ENCODE assay signal across 8 mouse cellular contexts in genomic region chr6:125330626-125331326, GRCm38 (mm10). TPM values are rescaled to one million over a fixed set of nuclear protein-coding genes. Genes with fewer than 3 reads are reported as not detected.
DNase-seq lines count a peak whose midpoint lies in the region; ATAC-seq and TF ChIP-seq lines count a peak whose summit lies in the region.

No protein-coding gene starts in this region.

- peak overlapping the region; percentile 82 for H3K27ac ChIP-seq in forebrain, embryonic 10.5 days
- peak overlapping the region; percentile 25; the same call in 1 of the 2 replicates for H3K27ac ChIP-seq in heart, embryonic 13.5 days (replicated peaks)
- peak overlapping the region; percentile 57 for H3K27ac ChIP-seq in kidney, postnatal 0 days
- H3K27ac ChIP-seq in liver, embryonic 11.5 days (ENCODE audit: low read depth, low read length): no peak overlapping the region
- peak overlapping the region; percentile 37 for H3K27ac ChIP-seq in stomach, postnatal 0 days (replicated peaks)

- peak overlapping the region; percentile 82 for H3K4me2 ChIP-seq in heart, embryonic 13.5 days
- peak overlapping the region; percentile 75 for H3K4me2 ChIP-seq in kidney, postnatal 0 days (ENCODE audit: low read length)
- peak overlapping the region; percentile 79 for H3K4me2 ChIP-seq in liver, embryonic 11.5 days
- H3K4me2 ChIP-seq in stomach, postnatal 0 days (replicated peaks; ENCODE audit: low read depth): peak overlapping the region; percentile 71

- TF ChIP-seq POLR2A in brain, embryonic 14.5 days (IDR thresholded peaks at IDR 0.05; ENCODE audit: borderline replicate concordance, extremely low read depth, insufficient read depth, insufficient read length, poor library complexity, severe bottlenecking): peak; percentile 55; the same call in 1 of the 2 replicates

- peak overlapping the region; percentile 84 for H3K9ac ChIP-seq in heart, embryonic 13.5 days
- H3K9ac ChIP-seq in kidney, postnatal 0 days (ENCODE audit: low read depth, low read length): peak overlapping the region; percentile 55
- H3K9ac ChIP-seq in liver, embryonic 11.5 days (ENCODE audit: low read depth, low read length): peak overlapping the region; percentile 62
- peak overlapping the region; percentile 66 for H3K9ac ChIP-seq in stomach, postnatal 0 days (ENCODE audit: low read length)

- H3K36me3 ChIP-seq in forebrain, embryonic 10.5 days (replicated peaks): no peaks in the 10 kb centered on the region
- H3K36me3 ChIP-seq in heart, embryonic 13.5 days: no peaks in the 10 kb centered on the region
- H3K36me3 ChIP-seq in kidney, postnatal 0 days (ENCODE audit: insufficient read depth, low read length): no peaks in the 10 kb centered on the region
- no peaks in the 10 kb centered on the region for H3K36me3 ChIP-seq in liver, embryonic 11.5 days (ENCODE audit: control insufficient read depth, insufficient read depth, low read length)
- H3K36me3 ChIP-seq in stomach, postnatal 0 days (ENCODE audit: control insufficient read depth, insufficient read depth, low read length): no peaks in the 10 kb centered on the region

- peak; percentile 65 for TF ChIP-seq EP300 in stomach, postnatal 0 days (optimal IDR thresholded peaks at IDR 0.05)

- peak; percentile 69; the same call in 1 of the 2 replicates for ATAC-seq in heart, embryonic 13.5 days (ENCODE audit: extremely low read depth, insufficient number of reproducible peaks, low FRiP score, low TSS enrichment)
- ATAC-seq in kidney, postnatal 0 days (replicated peaks; ENCODE audit: low FRiP score, low read depth): peak; percentile 85
- ATAC-seq in liver, embryonic 11.5 days (replicated peaks; ENCODE audit: low FRiP score): peak; percentile 80
- ATAC-seq in monocyte, adult 5-6 weeks (replicated peaks; ENCODE audit: insufficient number of reproducible peaks, low FRiP score, low TSS enrichment, poor library complexity, severe bottlenecking): 0 out of 2 replicates have a peak, but pooled peaks have one; percentile 11
- peak; percentile 92 for ATAC-seq in stomach, postnatal 0 days (ENCODE audit: low FRiP score, low TSS enrichment)

- peak overlapping the region; percentile 67 for H3K4me3 ChIP-seq in forebrain, embryonic 10.5 days
- H3K4me3 ChIP-seq in heart, embryonic 13.5 days: peak overlapping the region; percentile 63
- H3K4me3 ChIP-seq in kidney, postnatal 0 days (replicated peaks; ENCODE audit: low read depth, low read length): peak overlapping the region; percentile 39
- peak overlapping the region; percentile 52 for H3K4me3 ChIP-seq in liver, embryonic 11.5 days (ENCODE audit: low read depth, low read length)
- H3K4me3 ChIP-seq in stomach, postnatal 0 days (ENCODE audit: low read depth, low read length): peak overlapping the region; percentile 46

- H3K4me1 ChIP-seq in forebrain, embryonic 10.5 days: peaks cover 22% of the 10 kb centered on the region
- peaks cover 8% of the 10 kb centered on the region for H3K4me1 ChIP-seq in heart, embryonic 13.5 days
- H3K4me1 ChIP-seq in kidney, postnatal 0 days (replicated peaks; ENCODE audit: insufficient read depth, low read length): 0 out of 2 replicates have a peak, but pooled peaks cover 4% of the 10 kb centered on the region
- no peaks in the 10 kb centered on the region for H3K4me1 ChIP-seq in liver, embryonic 11.5 days (replicated peaks; ENCODE audit: control insufficient read depth, insufficient read depth, low read length)
- H3K4me1 ChIP-seq in stomach, postnatal 0 days (replicated peaks; ENCODE audit: control insufficient read depth, insufficient read depth): no peaks in the 10 kb centered on the region

- no peaks in the 10 kb centered on the region for H3K9me3 ChIP-seq in forebrain, embryonic 10.5 days
- no peaks in the 10 kb centered on the region for H3K9me3 ChIP-seq in heart, embryonic 13.5 days
- no peaks in the 10 kb centered on the region for H3K9me3 ChIP-seq in kidney, postnatal 0 days (replicated peaks; ENCODE audit: low read length)
- H3K9me3 ChIP-seq in liver, embryonic 11.5 days (ENCODE audit: control insufficient read depth, low read length): no peaks in the 10 kb centered on the region
- no peaks in the 10 kb centered on the region for H3K9me3 ChIP-seq in stomach, postnatal 0 days (ENCODE audit: control insufficient read depth, low read length)

- H3K27me3 ChIP-seq in forebrain, embryonic 10.5 days (ENCODE audit: poor library complexity, severe bottlenecking): peaks cover 11% of the 10 kb centered on the region
- no peaks in the 10 kb centered on the region for H3K27me3 ChIP-seq in heart, embryonic 13.5 days (replicated peaks)
- no peaks in the 10 kb centered on the region for H3K27me3 ChIP-seq in kidney, postnatal 0 days (ENCODE audit: insufficient read depth, low read length)
- H3K27me3 ChIP-seq in liver, embryonic 11.5 days (replicated peaks; ENCODE audit: control insufficient read depth, insufficient read depth, low read length): no peaks in the 10 kb centered on the region
- no peaks in the 10 kb centered on the region for H3K27me3 ChIP-seq in stomach, postnatal 0 days (ENCODE audit: control insufficient read depth, insufficient read depth, low read length)

- no peak for TF ChIP-seq CTCF in brain, embryonic 14.5 days (IDR thresholded peaks at IDR 0.05; ENCODE audit: borderline replicate concordance, extremely low read depth, insufficient read depth, insufficient read length)
- TF ChIP-seq CTCF in kidney, postnatal 0 days (IDR thresholded peaks at IDR 0.05; ENCODE audit: low read depth): no peak
- TF ChIP-seq CTCF in stomach, postnatal 0 days (IDR thresholded peaks at IDR 0.05; ENCODE audit: low read depth): peak; percentile 24; the same call in 1 of the 2 replicates

- peak; percentile 40 for DNase-seq in CD4-positive helper T cell, adult 2 months (ENCODE audit: low read depth, low spot score)
- DNase-seq in brain, embryonic 14.5 days (ENCODE audit: low read depth): peak; percentile 91
- DNase-seq in forebrain, embryonic 10.5 days (ENCODE audit: extremely low spot score, low spot score): peak; percentile 80
- DNase-seq in kidney, postnatal 0 days (ENCODE audit: low spot score): peak; percentile 96
- DNase-seq in liver, embryonic 11.5 days (ENCODE audit: low spot score): peak; percentile 79
- DNase-seq in stomach, postnatal 0 days (ENCODE audit: low spot score): peak; percentile 95

- under 1% methylated on average over 39 of the region's 39 CpGs for WGBS in forebrain, embryonic 10.5 days
- 1% methylated on average over 39 of the region's 39 CpGs for WGBS in heart, embryonic 13.5 days
- WGBS in kidney, postnatal 0 days: under 1% methylated on average over 39 of the region's 39 CpGs
- 1% methylated on average over 39 of the region's 39 CpGs for WGBS in liver, embryonic 11.5 days
- 1% methylated on average over 39 of the region's 39 CpGs for WGBS in stomach, postnatal 0 days

RNA-seq across cellular contexts. Expression of gene Scnn1a, which starts 10.3 kb away (rescaled TPM):
- 0.54 and 0.62 TPM in 2 replicates for polyA plus RNA-seq in brain, embryonic 14.5 days (2012; rRNA removed)
- polyA plus RNA-seq in forebrain, embryonic 10.5 days (2016; fragmentation: Nextera tagmentation; extraction: Ambion mirVana): 0.20 and 0.30 TPM in 2 replicates
- polyA plus RNA-seq in heart, embryonic 13.5 days (2015; fragmentation: Nextera tagmentation; extraction: Ambion mirVana): 0.63 and 0.69 TPM in 2 replicates
- 19.9 and 22.7 TPM in 2 replicates for polyA plus RNA-seq in kidney, postnatal 0 days (2015; fragmentation: Nextera tagmentation; extraction: Ambion mirVana)
- polyA plus RNA-seq in liver, embryonic 11.5 days (2014; fragmentation: Nextera tagmentation; extraction: Ambion mirVana): 0.55 and 0.74 TPM in 2 replicates
- 3.1 to 6.4 TPM (median 5.9 TPM) in 3 replicates for total RNA-seq in monocyte, adult 5-6 weeks (2017)
- polyA plus RNA-seq in stomach, postnatal 0 days (2015; fragmentation: Nextera tagmentation; extraction: Ambion mirVana): 18.5 and 20.6 TPM in 2 replicates

RNA-seq across cellular contexts. Expression of gene Ltbr, which starts 17.1 kb away (rescaled TPM):
- 14.2 and 20.7 TPM in 2 replicates for polyA plus RNA-seq in brain, embryonic 14.5 days (2012; rRNA removed)
- 16.1 and 17.2 TPM in 2 replicates for polyA plus RNA-seq in forebrain, embryonic 10.5 days (2016; fragmentation: Nextera tagmentation; extraction: Ambion mirVana)
- polyA plus RNA-seq in heart, embryonic 13.5 days (2015; fragmentation: Nextera tagmentation; extraction: Ambion mirVana): 42.9 and 43.5 TPM in 2 replicates
- polyA plus RNA-seq in kidney, postnatal 0 days (2015; fragmentation: Nextera tagmentation; extraction: Ambion mirVana): 69.8 and 71.6 TPM in 2 replicates
- polyA plus RNA-seq in liver, embryonic 11.5 days (2014; fragmentation: Nextera tagmentation; extraction: Ambion mirVana): 30.1 and 34.7 TPM in 2 replicates
- total RNA-seq in monocyte, adult 5-6 weeks (2017): 29.5 to 47.9 TPM (median 41.2 TPM) in 3 replicates
- 71.5 and 73.0 TPM in 2 replicates for polyA plus RNA-seq in stomach, postnatal 0 days (2015; fragmentation: Nextera tagmentation; extraction: Ambion mirVana)

RNA-seq across cellular contexts. Expression of gene Tnfrsf1a, which starts 18.4 kb away (rescaled TPM):
- 18.5 and 19.4 TPM in 2 replicates for polyA plus RNA-seq in brain, embryonic 14.5 days (2012; rRNA removed)
- polyA plus RNA-seq in forebrain, embryonic 10.5 days (2016; fragmentation: Nextera tagmentation; extraction: Ambion mirVana): 24.1 and 24.4 TPM in 2 replicates
- polyA plus RNA-seq in heart, embryonic 13.5 days (2015; fragmentation: Nextera tagmentation; extraction: Ambion mirVana): 39.0 and 43.8 TPM in 2 replicates
- polyA plus RNA-seq in kidney, postnatal 0 days (2015; fragmentation: Nextera tagmentation; extraction: Ambion mirVana): 77.9 and 80.4 TPM in 2 replicates
- 37.0 and 38.0 TPM in 2 replicates for polyA plus RNA-seq in liver, embryonic 11.5 days (2014; fragmentation: Nextera tagmentation; extraction: Ambion mirVana)
- total RNA-seq in monocyte, adult 5-6 weeks (2017): 101 to 111 TPM (median 103 TPM) in 3 replicates
- 75.3 and 77.7 TPM in 2 replicates for polyA plus RNA-seq in stomach, postnatal 0 days (2015; fragmentation: Nextera tagmentation; extraction: Ambion mirVana)

RNA-seq across cellular contexts. Expression of gene Tuba3a, which starts 44.9 kb away (rescaled TPM):
- polyA plus RNA-seq in brain, embryonic 14.5 days (2012; rRNA removed): not detected in 2 replicates
- 0.12 TPM in 1 of 2 replicates, not detected in the other for polyA plus RNA-seq in forebrain, embryonic 10.5 days (2016; fragmentation: Nextera tagmentation; extraction: Ambion mirVana)
- polyA plus RNA-seq in heart, embryonic 13.5 days (2015; fragmentation: Nextera tagmentation; extraction: Ambion mirVana): 0.16 TPM in 1 of 2 replicates, not detected in the other
- 0.17 TPM in 1 of 2 replicates, not detected in the other for polyA plus RNA-seq in kidney, postnatal 0 days (2015; fragmentation: Nextera tagmentation; extraction: Ambion mirVana)
- 0.12 TPM in 1 of 2 replicates, not detected in the other for polyA plus RNA-seq in liver, embryonic 11.5 days (2014; fragmentation: Nextera tagmentation; extraction: Ambion mirVana)
- 0.78 TPM in 1 of 3 replicates, not detected in the others for total RNA-seq in monocyte, adult 5-6 weeks (2017)
- polyA plus RNA-seq in stomach, postnatal 0 days (2015; fragmentation: Nextera tagmentation; extraction: Ambion mirVana): 0.08 and 0.15 TPM in 2 replicates

RNA-seq across cellular contexts. Expression of gene Plekhg6, which starts 49.8 kb away (rescaled TPM):
- 0.13 and 0.23 TPM in 2 replicates for polyA plus RNA-seq in brain, embryonic 14.5 days (2012; rRNA removed)
- 0.07 TPM in 2 replicates for polyA plus RNA-seq in forebrain, embryonic 10.5 days (2016; fragmentation: Nextera tagmentation; extraction: Ambion mirVana)
- 0.10 and 0.11 TPM in 2 replicates for polyA plus RNA-seq in heart, embryonic 13.5 days (2015; fragmentation: Nextera tagmentation; extraction: Ambion mirVana)
- 3.1 and 3.4 TPM in 2 replicates for polyA plus RNA-seq in kidney, postnatal 0 days (2015; fragmentation: Nextera tagmentation; extraction: Ambion mirVana)
- 0.30 and 0.35 TPM in 2 replicates for polyA plus RNA-seq in liver, embryonic 11.5 days (2014; fragmentation: Nextera tagmentation; extraction: Ambion mirVana)
- not detected in 3 replicates for total RNA-seq in monocyte, adult 5-6 weeks (2017)
- 6.3 and 6.7 TPM in 2 replicates for polyA plus RNA-seq in stomach, postnatal 0 days (2015; fragmentation: Nextera tagmentation; extraction: Ambion mirVana)

Comparison
In these comparisons a context has a peak if more than half of its experiments do, and no peak if none do; other contexts are left out.
1. DNase-seq: peak in every context shown above with its lines; median percentile 96 in kidney, postnatal 0 days; 95 in stomach, postnatal 0 days; 91 in brain, embryonic 14.5 days; 80 in forebrain, embryonic 10.5 days; 79 in liver, embryonic 11.5 days; 40 in CD4-positive helper T cell, adult 2 months.
2. ATAC-seq: peak in every context shown above with its lines; median percentile 92 in stomach, postnatal 0 days; 85 in kidney, postnatal 0 days; 80 in liver, embryonic 11.5 days; 69 in heart, embryonic 13.5 days; 11 in monocyte, adult 5-6 weeks.
3. RNA of gene Scnn1a, which starts 10.3 kb away (polyA plus RNA-seq): 19.9 to 22.7 TPM in kidney, postnatal 0 days and 18.5 to 20.6 TPM in stomach, postnatal 0 days; 0.63 to 0.69 TPM in heart, embryonic 13.5 days, 0.54 to 0.62 TPM in brain, embryonic 14.5 days, 0.55 to 0.74 TPM in liver, embryonic 11.5 days and 0.20 to 0.30 TPM in forebrain, embryonic 10.5 days; every median in the first group is over 10 times any median in the second.
4. Peak in every context shown above with its lines, with median percentiles within 50 percentile points of each other: H3K4me3 ChIP-seq, H3K4me2 ChIP-seq and H3K9ac ChIP-seq.